Mouse (Mus musculus): Measurements from ENCODE around the gene Tspan31.

DNA sequence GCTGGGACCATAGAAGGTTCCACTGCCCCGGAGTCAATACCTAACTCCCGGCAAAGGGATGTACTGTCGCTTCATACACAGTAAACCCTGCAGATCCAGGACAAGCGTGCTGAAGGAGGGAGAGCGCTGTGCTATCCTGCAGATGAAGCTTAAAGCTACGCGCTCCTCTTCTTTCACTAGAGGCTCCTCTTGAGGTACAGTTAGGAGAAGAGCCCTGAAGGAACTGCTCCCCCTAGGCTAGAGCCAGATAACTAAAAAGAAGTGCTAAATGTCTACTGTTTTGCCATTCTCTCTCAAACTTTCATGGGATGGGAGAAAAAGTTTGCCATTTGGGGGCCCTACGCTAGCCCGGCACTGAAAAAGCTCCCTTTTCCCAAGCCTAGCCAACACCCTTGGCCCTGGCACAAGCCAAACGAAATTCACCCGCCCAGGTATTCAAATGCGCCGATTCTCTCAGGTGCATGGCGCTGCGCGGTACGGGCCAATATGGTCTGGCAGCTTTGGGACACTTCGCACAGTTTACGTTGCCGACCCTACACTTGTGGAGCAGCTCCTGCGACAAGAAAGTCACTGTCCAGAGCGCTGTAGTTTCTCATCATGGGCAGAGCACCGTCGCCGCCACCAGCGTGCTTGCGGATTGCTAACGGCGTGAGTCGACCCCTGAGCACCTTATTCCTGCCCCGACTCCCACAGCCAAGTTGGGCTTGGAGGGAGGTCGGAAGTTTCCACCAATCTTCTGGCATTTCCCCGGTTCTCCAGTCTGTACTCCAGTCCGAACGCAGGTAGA, 21.3 kb downstream of the Tspan31 start:
- no peak for TF ChIP-seq POLR2A (IDR thresholded peaks at IDR 0.05; ENCODE audit: low read depth, low read length)
- TF ChIP-seq CTCF (IDR thresholded peaks at IDR 0.05; ENCODE audit: borderline replicate concordance, insufficient read depth, low read length): no peak

Measured in embryonic fibroblast, embryonic 13.5 days (primary cell).